Comparison of ENCODE assay signal across 9 mouse cellular contexts in the genomic region with DNA sequence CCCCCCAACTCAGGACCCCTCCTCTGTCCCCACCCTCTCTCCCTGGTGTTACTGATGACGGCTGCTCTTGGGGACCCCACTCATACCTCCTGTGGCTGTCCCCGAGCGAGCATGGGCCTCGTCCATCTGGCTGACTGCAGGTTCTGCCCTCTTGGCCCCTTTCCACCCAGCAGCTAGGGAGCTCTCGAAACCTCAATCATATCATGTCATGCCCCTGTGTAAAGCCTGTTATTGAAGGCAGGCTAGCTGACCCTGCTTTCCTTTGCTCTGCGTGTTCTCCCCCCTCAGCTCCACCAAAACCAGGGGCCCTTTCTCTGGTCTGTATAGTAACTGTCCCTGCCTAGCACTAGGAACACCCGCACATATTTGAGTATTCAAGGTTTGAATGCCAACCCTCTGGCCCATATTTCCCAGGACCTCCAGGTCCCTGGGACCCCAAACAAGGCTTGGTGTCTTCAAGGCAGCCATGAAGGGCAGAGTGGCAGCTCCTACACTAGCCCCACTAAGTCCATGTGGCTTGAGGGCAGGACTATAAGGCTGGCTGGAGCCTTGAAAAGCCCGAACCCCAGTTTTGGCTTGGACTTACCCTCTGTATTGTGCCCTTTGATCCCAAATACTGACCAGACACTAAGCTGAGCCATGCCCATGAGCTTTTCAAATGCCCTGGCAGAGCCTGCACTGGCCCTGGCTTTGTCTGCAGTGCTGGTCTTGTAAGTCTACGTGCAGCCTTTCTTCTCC. TPM values are rescaled to one million over a fixed set of nuclear protein-coding genes. Genes with fewer than 3 reads are reported as not detected.
DNase-seq lines count a peak whose midpoint lies in the region; ATAC-seq and TF ChIP-seq lines count a peak whose summit lies in the region.
"Had no signal": no experiment of that assay in that cellular context is flagged by ENCODE, and none has a peak within 500 bp of the region (broad histone marks: within the 10 kb centered on the region; RNA-seq: fewer than 3 reads in every experiment).

No protein-coding gene starts in this region.

- no peak for TF ChIP-seq EP300 in stomach, postnatal 0 days (optimal IDR thresholded peaks at IDR 0.05)

- H3K4me3 ChIP-seq in intestine, embryonic 14.5 days (ENCODE audit: low read depth, low read length), result no peak overlapping the region
- H3K4me3 ChIP-seq in intestine, postnatal 0 days (ENCODE audit: low read depth, low read length), result no peak overlapping the region
- no peak overlapping the region for H3K4me3 ChIP-seq in spleen, adult 2 months (ENCODE audit: extremely low read depth, insufficient read depth, insufficient read length)
- no peak overlapping the region for H3K4me3 ChIP-seq in limb, embryonic 11.5 days (ENCODE audit: low read depth, low read length)
- H3K4me3 ChIP-seq in stomach, postnatal 0 days (ENCODE audit: low read depth, low read length), result no peak overlapping the region
- H3K4me3 ChIP-seq: limb, embryonic 15.5 days had no signal

- TF ChIP-seq CTCF in intestine, postnatal 0 days (IDR thresholded peaks at IDR 0.05; ENCODE audit: low read depth), result no peak
- no peak for TF ChIP-seq CTCF in spleen, adult 2 months (IDR thresholded peaks at IDR 0.05; ENCODE audit: extremely low read depth, insufficient read depth, insufficient read length, insufficient replicate concordance)
- no peak for TF ChIP-seq CTCF in stomach, postnatal 0 days (IDR thresholded peaks at IDR 0.05; ENCODE audit: low read depth)

- no peak for DNase-seq in intestine, embryonic 14.5 days (ENCODE audit: low spot score)
- no peak for DNase-seq in spleen, adult 2 months (ENCODE audit: low read depth in 1 of 2, low spot score in 2 of 2)
- DNase-seq in spleen, postnatal 10 days (ENCODE audit: low spot score in 2 of 2), result no peak
- no peak for DNase-seq in limb, embryonic 11.5 days (ENCODE audit: low spot score)
- DNase-seq in stomach, postnatal 0 days (ENCODE audit: low spot score), result no peak
- DNase-seq in left cerebral cortex, adult 18-20 months (ENCODE audit: low spot score in 2 of 2), result no peak
- DNase-seq in yolk sac, embryonic 10.5 days (ENCODE audit: low spot score), result no peak

- no peaks in the 10 kb centered on the region for H3K36me3 ChIP-seq in intestine, embryonic 14.5 days (ENCODE audit: control insufficient read depth, insufficient read depth, low read length)
- no peaks in the 10 kb centered on the region for H3K36me3 ChIP-seq in intestine, postnatal 0 days (ENCODE audit: control insufficient read depth, insufficient read depth)
- H3K36me3 ChIP-seq in spleen, adult 2 months (ENCODE audit: control insufficient read depth, insufficient read depth, low read length), result no peaks in the 10 kb centered on the region
- H3K36me3 ChIP-seq in limb, embryonic 11.5 days (ENCODE audit: control insufficient read depth, insufficient read depth, low read length), result no peaks in the 10 kb centered on the region
- H3K36me3 ChIP-seq in stomach, postnatal 0 days (ENCODE audit: control insufficient read depth, insufficient read depth, low read length), result no peaks in the 10 kb centered on the region
- H3K36me3 ChIP-seq: limb, embryonic 15.5 days had no signal

- no peak overlapping the region for H3K9ac ChIP-seq in intestine, embryonic 14.5 days (ENCODE audit: low read length)
- no peak overlapping the region for H3K9ac ChIP-seq in intestine, postnatal 0 days (ENCODE audit: low read depth, low read length)
- peak overlapping the region; percentile 19; the same call in 1 of the 2 replicates for H3K9ac ChIP-seq in limb, embryonic 11.5 days (ENCODE audit: low read length)
- H3K9ac ChIP-seq in stomach, postnatal 0 days (ENCODE audit: low read length), result no peak overlapping the region
- H3K9ac ChIP-seq: limb, embryonic 15.5 days had no signal

- H3K4me2 ChIP-seq in intestine, embryonic 14.5 days (ENCODE audit: low read length), result no peak overlapping the region
- no peak overlapping the region for H3K4me2 ChIP-seq in intestine, postnatal 0 days (replicated peaks; ENCODE audit: low read depth)
- peak overlapping the region; percentile 12; the same call in 1 of the 2 replicates for H3K4me2 ChIP-seq in limb, embryonic 11.5 days (ENCODE audit: low read depth, severe bottlenecking)
- no peak overlapping the region for H3K4me2 ChIP-seq in stomach, postnatal 0 days (replicated peaks; ENCODE audit: low read depth)
- H3K4me2 ChIP-seq: limb, embryonic 15.5 days had no signal

- no peak for TF ChIP-seq POLR2A in spleen, adult 2 months (IDR thresholded peaks at IDR 0.05; ENCODE audit: low read depth, low read length)

- 0 out of 2 replicates have a peak, but pooled peaks have one; percentile 16 for ATAC-seq in intestine, embryonic 14.5 days (replicated peaks; ENCODE audit: low FRiP score, low TSS enrichment, low read depth)
- no peak for ATAC-seq in intestine, postnatal 0 days
- no peak for ATAC-seq in limb, embryonic 11.5 days (ENCODE audit: insufficient number of reproducible peaks, low FRiP score, low TSS enrichment, low read depth)
- peak; percentile 13; the same call in 1 of the 2 replicates for ATAC-seq in stomach, postnatal 0 days (ENCODE audit: low FRiP score, low TSS enrichment)

- H3K4me1 ChIP-seq in intestine, embryonic 14.5 days (replicated peaks; ENCODE audit: control insufficient read depth, insufficient read depth, low read length), result peaks cover 15% of the 10 kb centered on the region
- no peaks in the 10 kb centered on the region; the same call in none of the 2 replicates for H3K4me1 ChIP-seq in intestine, postnatal 0 days (replicated peaks; ENCODE audit: control insufficient read depth, insufficient read depth, low read length)
- no peaks in the 10 kb centered on the region for H3K4me1 ChIP-seq in spleen, adult 2 months (ENCODE audit: control insufficient read depth, insufficient read depth, insufficient read length)
- peaks cover 11% of the 10 kb centered on the region; the same call in 1 of the 2 replicates for H3K4me1 ChIP-seq in limb, embryonic 11.5 days (ENCODE audit: control insufficient read depth, insufficient read depth, low read length)
- peaks cover 5% of the 10 kb centered on the region for H3K4me1 ChIP-seq in stomach, postnatal 0 days (replicated peaks; ENCODE audit: control insufficient read depth, insufficient read depth)

- no peaks in the 10 kb centered on the region for H3K9me3 ChIP-seq in intestine, embryonic 14.5 days (ENCODE audit: control insufficient read depth, low read length)
- H3K9me3 ChIP-seq in intestine, postnatal 0 days (ENCODE audit: control insufficient read depth), result no peaks in the 10 kb centered on the region
- H3K9me3 ChIP-seq in limb, embryonic 11.5 days (ENCODE audit: control insufficient read depth, low read length), result no peaks in the 10 kb centered on the region
- H3K9me3 ChIP-seq in stomach, postnatal 0 days (ENCODE audit: control insufficient read depth, low read length), result no peaks in the 10 kb centered on the region
- H3K9me3 ChIP-seq: limb, embryonic 15.5 days had no signal

- H3K27me3 ChIP-seq in intestine, embryonic 14.5 days (replicated peaks; ENCODE audit: control insufficient read depth, insufficient read depth, low read length), result no peaks in the 10 kb centered on the region
- H3K27me3 ChIP-seq in intestine, postnatal 0 days (replicated peaks; ENCODE audit: control insufficient read depth, insufficient read depth, low read length), result no peaks in the 10 kb centered on the region
- H3K27me3 ChIP-seq in spleen, adult 2 months (ENCODE audit: control insufficient read depth, insufficient read depth, low read length), result no peaks in the 10 kb centered on the region
- H3K27me3 ChIP-seq in limb, embryonic 11.5 days (ENCODE audit: control insufficient read depth, insufficient read depth, low read length), result no peaks in the 10 kb centered on the region
- no peaks in the 10 kb centered on the region for H3K27me3 ChIP-seq in stomach, postnatal 0 days (ENCODE audit: control insufficient read depth, insufficient read depth, low read length)
- H3K27me3 ChIP-seq: limb, embryonic 15.5 days had no signal

- WGBS in intestine, embryonic 14.5 days, result 49% methylated on average over 9 of the region's 9 CpGs
- WGBS in intestine, postnatal 0 days, result 59% methylated on average over 9 of the region's 9 CpGs
- WGBS in spleen, adult 2 months, result 78% methylated on average over 9 of the region's 9 CpGs
- 43% methylated on average over 9 of the region's 9 CpGs for WGBS in limb, embryonic 11.5 days
- WGBS in stomach, postnatal 0 days, result 53% methylated on average over 9 of the region's 9 CpGs

- no peak overlapping the region for H3K27ac ChIP-seq in intestine, embryonic 14.5 days (ENCODE audit: low read depth)
- no peak overlapping the region for H3K27ac ChIP-seq in intestine, postnatal 0 days (ENCODE audit: low read depth, low read length)
- peak overlapping the region; percentile 20; the same call in 1 of the 2 replicates for H3K27ac ChIP-seq in spleen, adult 2 months (ENCODE audit: insufficient read depth, low read length)
- H3K27ac ChIP-seq in limb, embryonic 11.5 days (replicated peaks; ENCODE audit: low read depth, low read length), result no peak overlapping the region; the same call in 1 of the 2 replicates
- H3K27ac ChIP-seq in stomach, postnatal 0 days (replicated peaks), result peak overlapping the region; percentile 53
- H3K27ac ChIP-seq: limb, embryonic 15.5 days had no signal

RNA-seq across cellular contexts. Expression of a gene that starts 15.7 kb away (rescaled TPM):
- polyA plus RNA-seq in intestine, embryonic 14.5 days (2014; fragmentation: Nextera tagmentation; extraction: Ambion mirVana), result 11.1 and 13.7 TPM in 2 replicates
- polyA plus RNA-seq in intestine, postnatal 0 days (2015; fragmentation: Nextera tagmentation; extraction: Ambion mirVana), result 2.6 and 3.5 TPM in 2 replicates
- polyA plus RNA-seq in spleen, adult 2 months (2012; rRNA removed), result 29.6 and 34.0 TPM in 2 replicates
- 11.6 TPM in 2 replicates for polyA plus RNA-seq in limb, embryonic 11.5 days (2014; fragmentation: Nextera tagmentation; extraction: Ambion mirVana)
- 17.4 and 19.3 TPM in 2 replicates for polyA plus RNA-seq in stomach, postnatal 0 days (2015; fragmentation: Nextera tagmentation; extraction: Ambion mirVana)
- total RNA-seq in left cerebral cortex, adult 18-20 months (2021), result 100 to 1,000 TPM; 104 to 116 TPM

RNA-seq across cellular contexts. Expression of a gene that starts 47.6 kb away (rescaled TPM):
- polyA plus RNA-seq in intestine, embryonic 14.5 days (2014; fragmentation: Nextera tagmentation; extraction: Ambion mirVana), result 39.3 and 42.4 TPM in 2 replicates
- polyA plus RNA-seq in intestine, postnatal 0 days (2015; fragmentation: Nextera tagmentation; extraction: Ambion mirVana), result 18.5 and 18.8 TPM in 2 replicates
- 24.8 and 31.3 TPM in 2 replicates for polyA plus RNA-seq in spleen, adult 2 months (2012; rRNA removed)
- polyA plus RNA-seq in limb, embryonic 11.5 days (2014; fragmentation: Nextera tagmentation; extraction: Ambion mirVana), result 41.7 and 43.4 TPM in 2 replicates
- 16.7 and 17.4 TPM in 2 replicates for polyA plus RNA-seq in stomach, postnatal 0 days (2015; fragmentation: Nextera tagmentation; extraction: Ambion mirVana)
- 10 to 100 TPM; 26.8 to 28.0 TPM for total RNA-seq in left cerebral cortex, adult 18-20 months (2021)

RNA-seq across cellular contexts. Expression of a gene that starts 47.9 kb away (rescaled TPM):
- 174 and 191 TPM in 2 replicates for polyA plus RNA-seq in intestine, embryonic 14.5 days (2014; fragmentation: Nextera tagmentation; extraction: Ambion mirVana)
- 37.3 and 39.3 TPM in 2 replicates for polyA plus RNA-seq in intestine, postnatal 0 days (2015; fragmentation: Nextera tagmentation; extraction: Ambion mirVana)
- polyA plus RNA-seq in spleen, adult 2 months (2012; rRNA removed), result 9.2 and 11.5 TPM in 2 replicates
- polyA plus RNA-seq in limb, embryonic 11.5 days (2014; fragmentation: Nextera tagmentation; extraction: Ambion mirVana), result 316 and 328 TPM in 2 replicates
- 33.8 and 44.0 TPM in 2 replicates for polyA plus RNA-seq in stomach, postnatal 0 days (2015; fragmentation: Nextera tagmentation; extraction: Ambion mirVana)
- 1 to 10 TPM; 4.2 to 6.5 TPM for total RNA-seq in left cerebral cortex, adult 18-20 months (2021)

RNA-seq across cellular contexts. Expression of a gene that starts 53.4 kb away (rescaled TPM):
- polyA plus RNA-seq in intestine, embryonic 14.5 days (2014; fragmentation: Nextera tagmentation; extraction: Ambion mirVana), result 214 and 230 TPM in 2 replicates
- polyA plus RNA-seq in intestine, postnatal 0 days (2015; fragmentation: Nextera tagmentation; extraction: Ambion mirVana), result 91.4 and 92.9 TPM in 2 replicates
- polyA plus RNA-seq in spleen, adult 2 months (2012; rRNA removed), result 27.1 and 44.8 TPM in 2 replicates
- 336 and 338 TPM in 2 replicates for polyA plus RNA-seq in limb, embryonic 11.5 days (2014; fragmentation: Nextera tagmentation; extraction: Ambion mirVana)
- polyA plus RNA-seq in stomach, postnatal 0 days (2015; fragmentation: Nextera tagmentation; extraction: Ambion mirVana), result 84.0 and 87.3 TPM in 2 replicates
- total RNA-seq in left cerebral cortex, adult 18-20 months (2021), result 10 to 100 TPM; 26.1 to 28.3 TPM

Comparison
In these comparisons a context has a peak if more than half of its experiments do, and no peak if none do; other contexts are left out.
1. ATAC-seq: peak in intestine, embryonic 14.5 days (single experiment) and stomach, postnatal 0 days (single experiment); none in intestine, postnatal 0 days (single experiment) and limb, embryonic 11.5 days (single experiment).
2. H3K27ac ChIP-seq: peak in spleen, adult 2 months (single experiment) and stomach, postnatal 0 days (single experiment); none in intestine, embryonic 14.5 days (single experiment), intestine, postnatal 0 days (single experiment) and limb, embryonic 11.5 days (single experiment).